Comparison of ENCODE assay signal across 12 mouse cellular contexts in the genomic region with DNA sequence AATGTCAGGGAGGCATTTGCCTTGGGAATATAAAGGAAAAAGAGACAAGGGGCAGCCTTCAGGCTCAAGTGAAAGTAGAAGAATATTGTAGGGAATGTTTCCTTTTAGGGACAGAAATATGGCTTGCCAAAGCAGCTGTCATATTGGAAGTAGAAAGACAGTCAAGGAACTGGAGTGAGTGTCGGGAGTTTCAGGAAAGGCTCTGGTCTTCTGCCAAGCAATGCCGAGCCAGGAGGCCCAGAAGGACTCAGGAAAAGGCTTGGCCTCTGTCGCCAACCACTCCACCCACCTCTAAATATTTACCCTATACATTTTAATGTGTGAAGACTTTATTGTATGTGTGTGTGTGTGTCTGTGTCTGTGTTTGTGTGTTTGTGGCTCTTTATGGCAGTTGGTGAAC. TPM values are rescaled to one million over a fixed set of nuclear protein-coding genes. Genes with fewer than 3 reads are reported as not detected.
DNase-seq lines count a peak whose midpoint lies in the region; TF ChIP-seq lines count a peak whose summit lies in the region.
"Had no signal": no experiment of that assay in that cellular context is flagged by ENCODE, and none has a peak within 500 bp of the region (broad histone marks: within the 10 kb centered on the region; RNA-seq: fewer than 3 reads in every experiment).

No protein-coding gene starts in this region.

- no peaks in the 10 kb centered on the region for H3K4me1 ChIP-seq in heart, embryonic 10.5 days
- 0 out of 2 replicates have a peak, but pooled peaks cover 3% of the 10 kb centered on the region for H3K4me1 ChIP-seq in brown adipose tissue, adult 24 weeks (ENCODE audit: control insufficient read depth, insufficient read depth, insufficient read length, low read length)
- H3K4me1 ChIP-seq: hindbrain, embryonic 12.5 days had no signal

- H3K36me3 ChIP-seq in heart, embryonic 10.5 days, result peaks cover 36% of the 10 kb centered on the region
- H3K36me3 ChIP-seq: hindbrain, embryonic 12.5 days had no signal

- no peak overlapping the region for H3K27ac ChIP-seq in heart, embryonic 10.5 days
- H3K27ac ChIP-seq in brown adipose tissue, adult 24 weeks (replicated peaks; ENCODE audit: low read depth, low read length), result peak overlapping the region; percentile 17; the same call in 1 of the 2 replicates
- H3K27ac ChIP-seq in layer of hippocampus, adult 2 months, result no peak overlapping the region
- H3K27ac ChIP-seq: hindbrain, embryonic 12.5 days; kidney, postnatal 0 days had no signal

- WGBS in heart, embryonic 10.5 days, result 63% methylated on average over 3 of the region's 3 CpGs

- H3K27me3 ChIP-seq in heart, embryonic 10.5 days (ENCODE audit: insufficient read depth, poor library complexity, severe bottlenecking), result no peaks in the 10 kb centered on the region; the same call in 1 of the 2 replicates

- DNase-seq in adrenal gland, postnatal 10 days, result peak; percentile 43
- no peak for DNase-seq in adrenal gland, adult 2 months
- DNase-seq in heart, adult 18-20 months, result peak; percentile 38 to 51
- DNase-seq in heart, embryonic 10.5 days (ENCODE audit: low spot score), result no peak
- peak; percentile 42 for DNase-seq in lung, postnatal 10 days
- DNase-seq in embryo, embryonic 10.5 days (ENCODE audit: low spot score), result no peak
- DNase-seq in layer of hippocampus, adult 2 months (ENCODE audit: low spot score in 2 of 2), result no peak

- TF ChIP-seq CTCF in layer of hippocampus, adult 2 months (conservative IDR thresholded peaks at IDR 0.05), result no peak

- H3K9me3 ChIP-seq in heart, embryonic 10.5 days, result no peaks in the 10 kb centered on the region
- H3K9me3 ChIP-seq: hindbrain, embryonic 12.5 days; megakaryocyte, embryonic 14.5 days had no signal

- H3K4me3 ChIP-seq in heart, embryonic 10.5 days, result no peak overlapping the region
- no peak overlapping the region for H3K4me3 ChIP-seq in brown adipose tissue, adult 24 weeks (ENCODE audit: insufficient read depth, low read depth, low read length)
- H3K4me3 ChIP-seq in layer of hippocampus, adult 2 months, result no peak overlapping the region
- H3K4me3 ChIP-seq: erythroblast, embryonic 14.5 days; hindbrain, embryonic 12.5 days; megakaryocyte, embryonic 14.5 days had no signal

RNA-seq across cellular contexts. Expression of a gene that starts 21.4 kb away (rescaled TPM):
- total RNA-seq in adrenal gland, postnatal 10 days (2021), result 10 to 100 TPM; 35.7 to 38.8 TPM
- 10 to 100 TPM; 26.0 to 36.3 TPM for total RNA-seq in adrenal gland, adult 2 months (2021)
- 16.4 and 18.9 TPM in 2 replicates for polyA plus RNA-seq in adrenal gland, adult 2 months (2012; rRNA removed)
- 10 to 100 TPM; 21.0 to 23.8 TPM for total RNA-seq in heart, adult 18-20 months (2021)
- 55.3 and 77.0 TPM in 2 replicates for polyA plus RNA-seq in heart, embryonic 10.5 days (2016; fragmentation: Nextera tagmentation; extraction: Ambion mirVana)
- 5.0 and 6.8 TPM in 2 replicates for polyA plus RNA-seq in brown adipose tissue, adult 24 weeks (2012; ENCODE audit: insufficient read depth, insufficient read length, missing spikeins)
- total RNA-seq in layer of hippocampus, adult 2 months (2021), result 10 to 100 TPM; 17.4 to 18.6 TPM

Comparison
In these comparisons a context has a peak if more than half of its experiments do, and no peak if none do; other contexts are left out.
1. DNase-seq: peak in adrenal gland, postnatal 10 days (single experiment), heart, adult 18-20 months (2 of 2) and lung, postnatal 10 days (single experiment); none in adrenal gland, adult 2 months (single experiment), heart, embryonic 10.5 days (single experiment), embryo, embryonic 10.5 days (single experiment) and layer of hippocampus, adult 2 months (0 of 2).